ENCODE assay signal across 8 mouse cellular contexts in genomic region chr9:98952171-98953050, GRCm38 (mm10). TPM values are rescaled to one million over a fixed set of nuclear protein-coding genes. Genes with fewer than 3 reads are reported as not detected.
DNase-seq lines count a peak whose midpoint lies in the region; TF ChIP-seq lines count a peak whose summit lies in the region.

No protein-coding gene starts in this region.

- no peak for TF ChIP-seq EP300 in heart, adult 2 months (IDR thresholded peaks at IDR 0.05; ENCODE audit: insufficient read depth, low read depth, low read length)

- H3K9ac ChIP-seq in heart, adult 2 months (ENCODE audit: low read depth, low read length): no peak overlapping the region

- no peaks in the 10 kb centered on the region for H3K36me3 ChIP-seq in heart, embryonic 10.5 days
- H3K36me3 ChIP-seq in heart, adult 2 months (ENCODE audit: control insufficient read depth, insufficient read depth, low read length): no peaks in the 10 kb centered on the region

- H3K27ac ChIP-seq in heart, embryonic 10.5 days: no peak overlapping the region
- H3K27ac ChIP-seq in heart, adult 2 months: no peak overlapping the region

- intact Hi-C loops in heart, adult 2 months (cut with DNase I): no loop called here
- intact Hi-C loops in left cerebral cortex, postnatal 4 days (cut with DNase I): loop anchor here (5.0 kb wide), 1 partner anchor 305 kb away; no protein-coding TSS in a partner anchor

- TF ChIP-seq CTCF in heart, adult 2 months (IDR thresholded peaks at IDR 0.05): no peak

- TF ChIP-seq POLR2A in heart, adult 2 months (IDR thresholded peaks at IDR 0.05; ENCODE audit: insufficient read depth, low read depth, low read length): no peak

- no peaks in the 10 kb centered on the region for H3K79me2 ChIP-seq in heart, adult 2 months (replicated peaks; ENCODE audit: control insufficient read depth, insufficient read depth, low read length)

- H3K4me3 ChIP-seq in heart, embryonic 10.5 days: peak overlapping the region; percentile 49
- H3K4me3 ChIP-seq in heart, adult 2 months: no peak overlapping the region

- under 1% methylated on average over 40 of the region's 40 CpGs for WGBS in heart, embryonic 10.5 days
- WGBS in heart, adult 2 months: under 1% methylated on average over 40 of the region's 40 CpGs

- no peaks in the 10 kb centered on the region for H3K9me3 ChIP-seq in heart, embryonic 10.5 days

- H3K4me1 ChIP-seq in heart, embryonic 10.5 days: peaks cover 35% of the 10 kb centered on the region
- peaks cover 2% of the 10 kb centered on the region; the same call in 1 of the 2 replicates for H3K4me1 ChIP-seq in heart, adult 2 months (ENCODE audit: control insufficient read depth, insufficient read depth, low read length)

- DNase-seq in heart, embryonic 10.5 days (ENCODE audit: low spot score): no peak
- no peak for DNase-seq in heart, adult 2 months
- peak; percentile 56 for DNase-seq in thymus, postnatal 4 days
- DNase-seq in thymus, postnatal 10 days (ENCODE audit: low spot score in 2 of 2): no peak
- DNase-seq in left cerebral cortex, postnatal 4 days: peak; percentile 15
- peak; percentile 55 for DNase-seq in right cerebral cortex, postnatal 4 days
- DNase-seq in lung, postnatal 36 days: no peak
- DNase-seq in layer of hippocampus, adult 11-12 months (ENCODE audit: low spot score): no peak

- H3K27me3 ChIP-seq in heart, embryonic 10.5 days (ENCODE audit: insufficient read depth, poor library complexity, severe bottlenecking): peaks cover 76% of the 10 kb centered on the region
- H3K27me3 ChIP-seq in heart, adult 2 months (ENCODE audit: control insufficient read depth, insufficient read depth, low read length): peaks cover 49% of the 10 kb centered on the region

RNA-seq across cellular contexts. Expression of gene Foxl2, which starts 2.7 kb away (rescaled TPM):
- 0.10 TPM in 1 of 2 replicates, not detected in the other for polyA plus RNA-seq in heart, embryonic 10.5 days (2016; fragmentation: Nextera tagmentation; extraction: Ambion mirVana)
- total RNA-seq in heart, adult 2 months (2021): not detected
- not detected in 2 replicates for polyA plus RNA-seq in heart, adult 2 months (2012; rRNA removed)
- total RNA-seq in left cerebral cortex, postnatal 4 days (2021): 1 to 10 TPM; 1.6 to 2.4 TPM

RNA-seq across cellular contexts. Expression of gene Faim, which starts 33.8 kb away (rescaled TPM):
- polyA plus RNA-seq in heart, embryonic 10.5 days (2016; fragmentation: Nextera tagmentation; extraction: Ambion mirVana): 39.0 and 47.5 TPM in 2 replicates
- total RNA-seq in heart, adult 2 months (2021): 1 to 10 TPM; 4.1 to 5.4 TPM
- 2.1 and 3.7 TPM in 2 replicates for polyA plus RNA-seq in heart, adult 2 months (2012; rRNA removed)
- total RNA-seq in left cerebral cortex, postnatal 4 days (2021): 10 to 100 TPM; 41.6 to 43.9 TPM

RNA-seq across cellular contexts. Expression of gene 7420426K07Rik, which starts 49.5 kb away (rescaled TPM):
- not detected in 2 replicates for polyA plus RNA-seq in heart, embryonic 10.5 days (2016; fragmentation: Nextera tagmentation; extraction: Ambion mirVana)
- total RNA-seq in heart, adult 2 months (2021): not detected
- not detected in 2 replicates for polyA plus RNA-seq in heart, adult 2 months (2012; rRNA removed)
- not detected for total RNA-seq in left cerebral cortex, postnatal 4 days (2021)

Comparison
In these comparisons a context has a peak if more than half of its experiments do, and no peak if none do; other contexts are left out.
1. DNase-seq: peak in thymus, postnatal 4 days (single experiment), left cerebral cortex, postnatal 4 days (single experiment) and right cerebral cortex, postnatal 4 days (single experiment); none in heart, embryonic 10.5 days (single experiment), heart, adult 2 months (0 of 2), thymus, postnatal 10 days (0 of 2), lung, postnatal 36 days (single experiment) and layer of hippocampus, adult 11-12 months (single experiment).
2. RNA of gene Faim, which starts 33.8 kb away (total RNA-seq): 41.6 to 43.9 TPM in left cerebral cortex, postnatal 4 days; 4.1 to 5.4 TPM in heart, adult 2 months; every median in the first group is over 4 times any median in the second.